Mouse (Mus musculus) spleen, adult 2 months (tissue): ENCODE measurements around the gene Asb18.

Source experiments
- CTCF ChIP-seq: fragments of 200-500 bp; IDR thresholded peaks from 2 replicates; pipeline ENCODE4 v1.5.1; 2011; ENCODE audit warnings: mild to moderate bottlenecking, inconsistent platforms; ENCODE audit not compliant: insufficient read depth, insufficient read length, insufficient replicate concordance; ENCODE audit errors: extremely low read depth
- POLR2A ChIP-seq: fragments of 200-500 bp; IDR thresholded peaks from 2 replicates; pipeline ENCODE4 v1.6.1; 2011; ENCODE audit warnings: low read depth, low read length, inconsistent platforms

DNA sequence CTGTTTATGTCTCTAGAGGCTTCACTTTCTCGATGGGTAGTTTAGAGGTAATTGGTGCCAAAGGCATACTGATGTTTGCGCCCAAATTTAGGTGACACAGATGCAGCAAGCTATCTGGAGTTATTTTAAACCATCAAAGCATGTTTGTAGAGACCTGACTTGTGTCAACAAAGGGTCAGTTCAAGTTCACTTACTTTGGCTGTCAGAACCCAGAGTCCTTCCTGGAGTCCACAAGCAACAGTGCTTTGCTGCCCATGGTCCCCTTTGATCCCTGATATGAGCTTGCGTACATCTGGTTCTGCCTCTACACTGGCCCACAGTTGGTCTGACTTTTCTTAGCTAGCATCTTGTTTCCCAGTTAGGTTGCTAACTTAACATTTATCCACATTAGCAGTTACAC lies 14.6 kb downstream of the Asb18 start:
- TF ChIP-seq POLR2A (no peak), CTCF (no peak)
